Mouse (Mus musculus): Measurements from ENCODE around the gene Pla2g12b. TPM values are rescaled to one million over a fixed set of nuclear protein-coding genes. Genes with fewer than 3 reads are reported as not detected.
"Not testable (repeated sequence)": the region's sequence is repeated elsewhere in the genome, so short reads cannot be mapped to it uniquely, and the experiment has no call there.

Gene Pla2g12b
- not detected for total RNA-seq (2021)
- long read RNA-seq = 0 reads

DNA sequence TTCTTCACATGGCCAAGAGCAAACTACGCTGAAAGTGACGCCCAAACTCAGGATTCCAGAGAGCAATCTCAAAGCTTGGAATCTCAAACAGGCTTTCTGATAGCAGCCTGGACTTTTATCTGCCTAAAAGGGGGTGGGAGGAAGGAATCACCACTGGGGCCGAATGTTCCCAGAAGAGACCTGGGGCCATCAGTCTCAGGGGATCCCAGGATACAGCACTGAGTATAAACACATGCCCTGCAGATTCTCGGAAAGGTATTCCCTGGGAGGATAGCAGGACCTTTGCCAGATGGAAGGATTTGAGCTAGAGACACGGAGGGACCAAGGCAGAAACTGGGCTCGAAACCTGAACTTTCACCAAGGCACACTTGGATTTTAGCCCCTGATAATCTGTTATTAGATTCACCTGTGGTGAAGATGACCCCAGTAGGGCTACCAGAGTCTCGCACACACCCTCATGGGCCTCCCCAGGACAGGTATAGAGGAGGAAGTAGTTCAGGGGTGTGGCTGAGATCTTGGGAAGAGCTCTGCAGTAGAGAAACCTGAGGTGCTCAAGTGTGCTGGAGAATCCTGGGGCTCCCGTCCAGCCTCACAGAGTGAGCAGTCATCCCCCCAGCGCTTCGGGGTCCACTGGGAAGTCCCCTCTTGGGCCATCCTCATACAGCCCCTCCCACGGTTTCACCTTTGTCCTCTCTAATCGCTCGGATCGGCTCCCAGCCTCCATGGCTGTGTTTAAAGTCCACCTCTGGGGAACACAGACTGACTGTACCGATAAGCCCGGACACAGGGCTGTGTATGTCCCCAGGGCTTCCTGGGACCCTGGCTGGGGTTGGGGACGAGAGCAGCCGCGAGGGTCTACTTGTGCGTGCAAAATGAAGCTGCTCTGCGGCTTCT, at the start of gene Pla2g12b:
Gene Pla2g12b, plus strand, starts transcription at position 762 of the 894 bp plus-strand sequence.
- no peak for DNase-seq (ENCODE audit: low spot score in 2 of 2)

- no peak for DNase-seq (ENCODE audit: low spot score in 2 of 2)
Measured at GRCm38 (mm10) chr10:59354120-59354519, 49.3 kb upstream of the Pla2g12b start.

GRCm38 (mm10) chr10:59355020-59355419, 48.4 kb upstream of the Pla2g12b start:
- no peak for DNase-seq (ENCODE audit: low spot score in 2 of 2)

- DNase-seq (ENCODE audit: low spot score in 2 of 2) = no peak
Measured at GRCm38 (mm10) chr10:59358744-59359143, 44.7 kb upstream of the Pla2g12b start.

DNA sequence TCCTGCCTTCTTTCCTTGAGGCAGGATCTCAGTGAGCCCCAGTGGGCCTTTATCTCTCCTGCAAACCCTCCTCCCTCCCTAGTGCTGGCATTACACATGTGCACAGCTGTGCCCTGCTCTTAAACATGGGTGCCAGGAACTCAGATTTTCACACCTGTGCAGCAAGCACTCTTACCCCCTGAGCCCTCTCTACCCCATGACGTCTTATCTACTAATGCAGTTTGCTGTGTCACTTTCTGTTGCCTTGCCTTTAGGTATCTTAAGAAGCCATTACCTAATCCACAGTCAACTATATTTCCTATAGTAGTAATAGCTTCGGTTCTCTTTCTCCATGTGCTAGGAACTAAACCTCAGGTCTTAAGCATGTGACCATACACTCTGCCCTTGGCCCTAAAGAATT, 40.3 kb upstream of the Pla2g12b start:
- DNase-seq (ENCODE audit: low spot score in 2 of 2) = no peak

DNA sequence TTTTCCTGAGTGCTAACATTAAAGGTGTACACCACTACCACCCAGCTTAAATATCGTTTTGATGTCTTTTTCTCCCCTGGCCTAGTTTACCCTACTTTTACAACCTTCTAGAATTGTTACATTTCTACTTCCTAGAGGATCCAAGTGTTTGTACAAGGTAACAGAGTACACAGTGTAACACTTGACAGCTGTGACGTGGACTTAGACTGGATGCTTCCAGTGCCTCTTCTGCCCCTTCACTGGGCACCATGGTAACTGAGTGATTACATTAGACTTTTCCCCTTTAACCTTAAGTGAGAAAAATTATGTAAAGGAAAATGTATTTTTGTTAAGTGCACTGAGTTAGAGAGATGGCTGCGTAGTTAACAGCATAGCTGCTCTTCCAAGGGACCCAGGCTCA, 38.9 kb upstream of the Pla2g12b start:
- DNase-seq (ENCODE audit: low spot score in 2 of 2) = no peak

GRCm38 (mm10) chr10:59365804-59366589, 37.5 kb upstream of the Pla2g12b start:
- DNase-seq (ENCODE audit: low spot score in 2 of 2) = no peak

DNA sequence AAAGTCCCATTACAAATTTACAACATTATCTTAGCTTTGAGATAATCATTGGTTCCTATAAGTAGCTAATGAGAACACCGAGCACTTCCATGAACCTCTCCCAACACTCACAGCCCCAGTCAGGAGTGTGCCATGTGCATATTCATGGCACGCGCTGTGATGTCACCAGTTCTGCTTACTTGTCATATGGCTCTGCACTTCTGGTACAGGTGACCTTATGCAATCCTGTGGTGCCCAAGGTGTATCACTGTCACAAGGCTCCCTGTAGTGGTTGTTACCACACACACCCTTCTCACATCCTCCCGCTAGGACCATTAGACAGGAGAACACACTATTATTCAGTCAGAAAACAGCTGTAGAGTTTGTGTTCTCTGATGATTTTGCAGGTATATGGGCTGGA, 36.7 kb upstream of the Pla2g12b start:
- DNase-seq (ENCODE audit: low spot score in 2 of 2) = no peak

DNA sequence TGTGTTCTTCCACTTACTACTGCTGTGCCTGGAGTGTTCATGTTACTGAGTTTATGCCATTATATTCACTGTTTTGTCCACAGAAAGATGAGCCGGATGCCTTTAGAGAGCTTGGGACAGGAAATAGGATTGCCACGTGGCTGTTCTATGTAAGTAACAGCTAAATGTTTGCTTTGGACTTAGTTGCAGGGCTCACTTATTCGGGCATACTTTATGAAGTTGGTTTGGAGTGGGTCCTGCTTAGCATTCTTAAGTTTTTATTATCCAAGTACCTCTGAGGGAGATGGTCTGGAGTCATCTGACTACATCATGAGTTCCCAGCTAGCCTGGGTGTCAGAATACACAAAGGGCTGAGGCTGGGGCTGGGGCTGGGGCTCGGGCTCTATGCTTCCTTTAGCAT, 36.3 kb upstream of the Pla2g12b start:
- DNase-seq (ENCODE audit: low spot score in 2 of 2) = no peak

DNA sequence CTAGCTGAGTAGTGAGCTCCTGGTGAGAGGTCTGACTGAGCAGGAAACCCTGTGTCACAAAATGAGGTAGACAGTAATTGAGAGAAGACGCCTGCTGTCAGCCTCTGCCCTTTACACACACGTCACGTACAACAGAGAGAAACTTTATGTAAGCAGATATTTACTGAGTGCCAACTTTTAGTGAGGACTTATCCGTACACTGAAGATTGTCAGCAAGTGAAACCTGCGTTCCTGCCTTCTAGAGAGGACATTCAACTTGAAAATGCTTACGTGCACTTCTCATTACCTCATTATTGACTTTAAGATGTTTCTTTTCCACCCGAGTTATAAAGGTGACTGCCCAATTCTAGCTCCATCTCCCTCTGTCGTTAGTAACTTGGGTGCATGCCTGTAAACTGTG, 34.7 kb upstream of the Pla2g12b start:
- no peak for DNase-seq (ENCODE audit: low spot score in 2 of 2)

DNA sequence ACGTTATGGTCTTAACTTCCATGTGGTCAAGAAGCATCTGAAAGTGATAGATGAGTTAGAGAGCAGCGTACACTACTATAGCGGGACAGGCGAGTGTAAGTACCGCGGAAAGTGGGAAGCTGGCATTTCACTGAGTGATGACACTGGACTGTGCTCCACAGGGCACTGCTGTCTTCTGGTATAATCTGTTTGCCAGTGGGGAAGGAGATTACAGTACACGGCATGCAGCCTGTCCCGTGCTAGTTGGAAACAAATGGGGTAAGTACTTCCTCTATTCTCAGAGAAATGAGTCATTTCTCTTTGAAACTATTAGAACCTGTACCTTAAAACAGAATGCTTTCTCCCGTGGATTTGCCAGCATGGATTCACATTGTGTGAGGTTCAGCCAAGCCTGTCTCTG, 34.0 kb upstream of the Pla2g12b start:
- DNase-seq (ENCODE audit: low spot score in 2 of 2) = no peak

GRCm38 (mm10) chr10:59377906-59378305, 25.6 kb upstream of the Pla2g12b start:
- DNase-seq (ENCODE audit: low spot score in 2 of 2) = no peak

DNA sequence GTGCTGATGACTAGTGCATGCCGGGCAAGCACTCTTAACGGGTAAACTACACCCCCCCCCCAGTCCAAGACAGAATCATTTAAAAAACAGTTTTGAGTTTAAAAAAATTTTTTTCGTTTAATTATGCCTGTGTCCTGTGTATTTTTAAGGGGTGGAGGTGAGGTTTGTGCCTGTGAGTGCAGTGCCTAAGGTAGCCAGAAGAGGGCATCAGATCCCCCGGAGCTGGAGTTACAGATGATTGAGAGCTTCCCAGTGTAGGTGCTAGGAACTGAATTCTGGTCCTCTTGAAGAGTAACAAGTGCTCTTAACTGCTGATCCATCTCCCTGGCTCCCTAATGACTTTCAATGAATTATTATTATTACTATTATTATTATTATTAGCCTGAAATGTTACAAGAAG, 24.7 kb upstream of the Pla2g12b start:
- no peak for DNase-seq (ENCODE audit: low spot score in 2 of 2)

DNA sequence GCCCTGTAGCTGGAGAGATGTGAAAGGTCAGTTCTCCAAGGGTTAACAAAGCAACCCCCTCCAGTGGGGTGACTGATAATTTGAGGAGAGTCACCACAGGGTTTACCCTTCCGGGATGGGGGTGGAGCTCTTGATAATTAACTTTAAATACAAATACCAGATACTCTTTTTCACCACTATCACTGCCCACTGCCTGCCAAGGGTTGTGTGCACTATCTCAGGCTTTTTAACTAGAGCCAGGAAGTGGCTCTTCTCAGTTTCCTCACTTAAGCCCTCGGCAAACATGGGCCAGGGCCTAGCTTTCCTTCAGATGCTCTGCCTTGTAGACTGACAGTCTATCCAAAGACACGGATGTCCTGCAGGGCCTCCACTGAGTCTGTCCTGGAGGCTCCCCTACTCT, 23.5 kb upstream of the Pla2g12b start:
- no peak for DNase-seq (ENCODE audit: low spot score in 2 of 2)

DNA sequence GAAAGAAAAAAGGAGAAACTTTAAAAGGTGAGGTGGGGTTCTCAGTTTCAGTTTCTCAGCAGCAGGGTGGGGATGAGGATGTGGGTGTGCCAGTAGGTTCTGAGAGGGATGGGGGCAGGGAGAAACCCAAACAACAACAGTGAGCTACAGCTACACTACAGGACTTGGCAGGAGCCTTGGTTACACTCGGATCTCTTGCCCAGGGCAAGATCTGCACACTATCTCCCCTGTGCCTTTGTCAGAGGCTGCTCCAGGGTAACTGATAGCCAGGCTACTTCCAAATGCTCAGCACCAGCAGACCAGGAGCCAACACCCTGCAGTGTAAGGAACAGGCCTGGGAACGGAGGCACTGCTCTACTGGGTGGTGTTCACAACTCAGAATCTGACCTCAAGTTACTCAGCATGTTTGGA, 23.0 kb upstream of the Pla2g12b start:
- no peak for DNase-seq (ENCODE audit: low spot score in 2 of 2)

- DNase-seq (ENCODE audit: low spot score in 2 of 2) = not testable (repeated sequence)
Measured at GRCm38 (mm10) chr10:59381563-59381962, 21.9 kb upstream of the Pla2g12b start.

GRCm38 (mm10) chr10:59386951-59387350, 16.5 kb upstream of the Pla2g12b start:
- peak; percentile 71 to 72 for DNase-seq (ENCODE audit: low spot score in 2 of 2)

DNA sequence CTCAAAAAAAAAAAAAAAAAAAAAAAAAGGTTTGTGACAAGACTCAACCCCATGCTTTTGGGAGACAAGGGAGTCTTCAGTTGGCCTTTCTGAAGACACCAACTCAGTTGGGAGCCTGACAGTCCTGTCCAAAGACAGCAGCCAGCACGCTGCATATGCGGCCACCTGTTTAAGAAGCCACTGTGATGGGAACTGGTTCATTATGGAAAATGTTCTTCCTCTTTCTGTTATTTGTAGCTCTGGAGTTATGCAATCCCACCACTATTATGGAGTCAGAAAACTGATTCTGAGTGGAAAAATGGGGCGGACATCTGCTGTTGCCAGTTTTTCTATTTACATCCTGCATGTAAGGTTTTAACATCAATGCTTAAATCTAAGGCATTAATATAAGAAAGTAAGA, 13.8 kb upstream of the Pla2g12b start:
- no peak for DNase-seq (ENCODE audit: low spot score in 2 of 2)

- DNase-seq (ENCODE audit: low spot score in 2 of 2) = no peak
Measured at GRCm38 (mm10) chr10:59391907-59392306, 11.6 kb upstream of the Pla2g12b start.

DNA sequence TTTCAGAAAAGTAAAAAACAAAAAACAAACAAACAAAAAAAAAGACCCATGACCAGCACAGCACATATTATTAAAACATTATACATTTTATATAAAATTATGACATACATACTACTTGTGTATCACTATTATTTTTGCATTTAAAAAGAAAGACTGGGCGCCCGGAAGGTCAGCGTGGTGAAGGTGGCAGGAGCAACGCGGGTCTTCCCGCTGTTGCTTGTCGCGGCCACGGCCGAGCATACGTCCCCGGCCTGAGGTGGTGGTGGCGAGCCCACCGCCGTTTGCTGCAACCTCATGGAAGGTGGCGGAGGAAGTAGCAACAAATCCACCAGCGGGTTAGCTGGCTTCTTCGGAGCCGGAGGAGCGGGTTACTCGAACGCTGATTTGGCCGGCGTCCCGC, 8.0 kb upstream of the Pla2g12b start, which contains the start of gene Gm10273:
Gene Gm10273, plus strand, starts transcription at position 172 of the 400 bp plus-strand sequence.
- DNase-seq (ENCODE audit: low spot score in 2 of 2) = not testable (repeated sequence)

GRCm38 (mm10) chr10:59403793-59404149, 311 bp downstream of the Pla2g12b start:
- DNase-seq (ENCODE audit: low spot score in 2 of 2) = no peak

DNA sequence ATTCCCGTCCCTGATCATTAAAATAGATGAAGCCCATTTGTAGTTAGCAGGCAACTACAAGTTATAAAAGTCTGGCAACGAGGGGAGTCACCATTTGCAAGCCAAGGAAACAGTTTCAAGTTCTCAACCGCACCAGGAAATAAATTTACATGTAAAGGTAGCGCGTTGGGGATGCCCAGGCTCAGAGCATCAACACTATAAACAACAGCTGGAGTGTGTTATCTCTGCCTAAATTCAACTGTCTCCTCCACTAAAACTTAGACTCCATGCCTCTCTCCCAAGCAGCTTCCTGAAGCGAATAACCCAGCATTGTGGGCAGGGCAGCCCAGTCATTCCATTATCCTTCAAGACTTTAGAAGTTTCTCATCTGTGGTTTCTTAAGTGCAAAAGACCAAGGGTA, 5.0 kb downstream of the Pla2g12b start:
- DNase-seq (ENCODE audit: low spot score in 2 of 2) = no peak
